Mouse (Mus musculus): ENCODE measurements around the gene Gstm7. TPM values are rescaled to one million over a fixed set of nuclear protein-coding genes. Genes with fewer than 3 reads are reported as not detected.
"Not testable (repeated sequence)": the region's sequence is repeated elsewhere in the genome, so short reads cannot be mapped to it uniquely, and the experiment has no call there.

The Gstm7 gene
- total and polyA plus RNA-seq, 3 experiments: not detected

GRCm38 (mm10) chr3:107968724-107969395, 37.2 kb upstream of the Gstm7 start, which contains the start of gene Gstm3:
Gene Gstm3 (minus strand): TSS chr3:107969283.
- no peak for DNase-seq (ENCODE audit: low spot score)
- no peaks in the 10 kb centered on the region for H3K9me3 ChIP-seq (replicated peaks)
- TF ChIP-seq GATA2 (IDR thresholded peaks at IDR 0.05; ENCODE audit: borderline replicate concordance, low read depth, low read length) (no peak), CTCF (IDR thresholded peaks at IDR 0.05; ENCODE audit: low read depth, low read length) (no peak)
- no peak within 1 kb of the TSS for H3K4me3 ChIP-seq (ENCODE audit: low read depth, low read length)
- H3K4me1 ChIP-seq (ENCODE audit: insufficient read depth, low read depth, low read length): peaks cover 14% of the 10 kb centered on the region
- H3K27me3 ChIP-seq (ENCODE audit: insufficient read depth, low read length): peaks cover 4% of the 10 kb centered on the region; the same call in 1 of the 2 replicates
- no peaks in the 10 kb centered on the region for H3K36me3 ChIP-seq (replicated peaks)
- no peak for ATAC-seq (ENCODE audit: extremely low read depth, insufficient number of reproducible peaks, low FRiP score, poor library complexity, severe bottlenecking)

- peaks cover 15% of the 10 kb centered on the region for H3K4me1 ChIP-seq (ENCODE audit: insufficient read depth, low read depth, low read length)
- no peak for TF ChIP-seq TAL1 (conservative IDR thresholded peaks at IDR 0.05; ENCODE audit: low read depth, low read length)
- no peak for TF ChIP-seq POLR2AphosphoS5 (IDR thresholded peaks at IDR 0.05; ENCODE audit: insufficient replicate concordance, low read depth, low read length)
- no peak for TF ChIP-seq GATA1 (IDR thresholded peaks at IDR 0.05; ENCODE audit: borderline replicate concordance, low read length)
- TF ChIP-seq CTCF (IDR thresholded peaks at IDR 0.05; ENCODE audit: low read depth, low read length): no peak
- TF ChIP-seq GATA2 (IDR thresholded peaks at IDR 0.05; ENCODE audit: borderline replicate concordance, low read depth, low read length): no peak
- ATAC-seq (ENCODE audit: extremely low read depth, insufficient number of reproducible peaks, low FRiP score, poor library complexity, severe bottlenecking) (no peak), DNase-seq (ENCODE audit: low spot score) (no peak)
- H3K4me3 ChIP-seq (ENCODE audit: low read depth, low read length): no peak overlapping the region
- H3K9me3 ChIP-seq (replicated peaks): no peaks in the 10 kb centered on the region
- H3K27me3 ChIP-seq (ENCODE audit: insufficient read depth, low read length): peaks cover 4% of the 10 kb centered on the region; the same call in 1 of the 2 replicates
- H3K36me3 ChIP-seq (replicated peaks): no peaks in the 10 kb centered on the region
Measured at GRCm38 (mm10) chr3:107966631-107967030, 35.0 kb upstream of the Gstm7 start.

GRCm38 (mm10) chr3:107965592-107965991, 34.0 kb upstream of the Gstm7 start:
- no peak for TF ChIP-seq POLR2AphosphoS5 (IDR thresholded peaks at IDR 0.05; ENCODE audit: insufficient replicate concordance, low read depth, low read length)
- no peak for TF ChIP-seq GATA2 (IDR thresholded peaks at IDR 0.05; ENCODE audit: borderline replicate concordance, low read depth, low read length)
- no peak for TF ChIP-seq CTCF (IDR thresholded peaks at IDR 0.05; ENCODE audit: low read depth, low read length)
- TF ChIP-seq TAL1 (conservative IDR thresholded peaks at IDR 0.05; ENCODE audit: low read depth, low read length): no peak
- TF ChIP-seq GATA1 (IDR thresholded peaks at IDR 0.05; ENCODE audit: borderline replicate concordance, low read length): no peak
- Histone ChIP-seq H3K4me3 (ENCODE audit: low read depth, low read length) (no peak overlapping the region), H3K4me1 (ENCODE audit: insufficient read depth, low read depth, low read length) (peaks cover 15% of the 10 kb centered on the region), H3K27me3 (ENCODE audit: insufficient read depth, low read length) (peaks cover 4% of the 10 kb centered on the region; the same call in 1 of the 2 replicates), H3K9me3 (replicated peaks) (no peaks in the 10 kb centered on the region), H3K36me3 (replicated peaks) (no peaks in the 10 kb centered on the region)
- DNase-seq (ENCODE audit: low spot score): no peak
- no peak for ATAC-seq (ENCODE audit: extremely low read depth, insufficient number of reproducible peaks, low FRiP score, poor library complexity, severe bottlenecking)

- Histone ChIP-seq H3K27me3 (ENCODE audit: insufficient read depth, low read length) (peaks cover 6% of the 10 kb centered on the region), H3K9me3 (replicated peaks) (no peaks in the 10 kb centered on the region), H3K36me3 (replicated peaks) (no peaks in the 10 kb centered on the region), H3K4me3 (ENCODE audit: low read depth, low read length) (no peak overlapping the region), H3K4me1 (ENCODE audit: insufficient read depth, low read depth, low read length) (peaks cover 15% of the 10 kb centered on the region)
- peak; percentile 22 for ATAC-seq (ENCODE audit: extremely low read depth, insufficient number of reproducible peaks, low FRiP score, poor library complexity, severe bottlenecking)
- TF ChIP-seq POLR2AphosphoS5 (IDR thresholded peaks at IDR 0.05; ENCODE audit: insufficient replicate concordance, low read depth, low read length): no peak
- TF ChIP-seq TAL1 (conservative IDR thresholded peaks at IDR 0.05; ENCODE audit: low read depth, low read length): no peak
- TF ChIP-seq GATA1 (IDR thresholded peaks at IDR 0.05; ENCODE audit: borderline replicate concordance, low read length): no peak
- TF ChIP-seq GATA2 (IDR thresholded peaks at IDR 0.05; ENCODE audit: borderline replicate concordance, low read depth, low read length): no peak
- DNase-seq (ENCODE audit: low spot score): no peak
Measured at GRCm38 (mm10) chr3:107964656-107965308, 33.2 kb upstream of the Gstm7 start.

GRCm38 (mm10) chr3:107964026-107964425, 32.4 kb upstream of the Gstm7 start:
- no peaks in the 10 kb centered on the region for H3K36me3 ChIP-seq (replicated peaks)
- peaks cover 15% of the 10 kb centered on the region for H3K4me1 ChIP-seq (ENCODE audit: insufficient read depth, low read depth, low read length)
- no peaks in the 10 kb centered on the region for H3K9me3 ChIP-seq (replicated peaks)
- H3K4me3 ChIP-seq (ENCODE audit: low read depth, low read length): no peak overlapping the region
- DNase-seq (ENCODE audit: low spot score) (no peak), ATAC-seq (ENCODE audit: extremely low read depth, insufficient number of reproducible peaks, low FRiP score, poor library complexity, severe bottlenecking) (no peak)
- peaks cover 3% of the 10 kb centered on the region for H3K27me3 ChIP-seq (ENCODE audit: insufficient read depth, low read length)
- TF ChIP-seq TAL1 (conservative IDR thresholded peaks at IDR 0.05; ENCODE audit: low read depth, low read length): no peak
- no peak for TF ChIP-seq CTCF (IDR thresholded peaks at IDR 0.05; ENCODE audit: low read depth, low read length)
- TF ChIP-seq GATA1 (IDR thresholded peaks at IDR 0.05; ENCODE audit: borderline replicate concordance, low read length): no peak
- no peak for TF ChIP-seq POLR2AphosphoS5 (IDR thresholded peaks at IDR 0.05; ENCODE audit: insufficient replicate concordance, low read depth, low read length)
- no peak for TF ChIP-seq GATA2 (IDR thresholded peaks at IDR 0.05; ENCODE audit: borderline replicate concordance, low read depth, low read length)

GRCm38 (mm10) chr3:107955260-107955659, 23.6 kb upstream of the Gstm7 start:
- not testable (repeated sequence) for H3K9me3 ChIP-seq (replicated peaks); ATAC-seq (ENCODE audit: extremely low read depth, insufficient number of reproducible peaks, low FRiP score, poor library complexity, severe bottlenecking); H3K4me3 ChIP-seq (ENCODE audit: low read depth, low read length); H3K4me1 ChIP-seq (ENCODE audit: insufficient read depth, low read depth, low read length); H3K36me3 ChIP-seq (replicated peaks); DNase-seq (ENCODE audit: low spot score)
- H3K27me3 ChIP-seq (ENCODE audit: insufficient read depth, low read length): peaks cover 22% of the 10 kb centered on the region
